Mouse (Mus musculus) forebrain, embryonic 11.5 days (tissue): ENCODE data around the gene Vegfa. TPM values are rescaled to one million over a fixed set of nuclear protein-coding genes. Genes with fewer than 3 reads are reported as not detected.

Experiments
- ATAC-seq: fragments of 200-750 bp; cut with Nextera tagmentation; replicated peaks from 2 replicates; pipeline ENCODE4 v1.8.0; 2017; ENCODE audit warnings: moderate TSS enrichment; ENCODE audit not compliant: low FRiP score
- DNase-seq: peaks from one replicate; pipeline ENCODE4 v3.0.0-alpha.2; 2017; ENCODE audit warnings: low spot score
- H3K27ac ChIP-seq: fragments of 300-500 bp; sonication (generic); 2 replicates; pipeline ENCODE4 v1.5.1; 2014; ENCODE audit warnings: low read depth, low read length
- H3K27me3 ChIP-seq: fragments of 300-500 bp; sonication (generic); 2 replicates; pipeline ENCODE4 v1.6.1; 2014; ENCODE audit warnings: mild to moderate bottlenecking, low read length, mixed read lengths; ENCODE audit not compliant: control insufficient read depth, insufficient read depth
- H3K36me3 ChIP-seq: fragments of 300-500 bp; sonication (generic); 2 replicates; pipeline ENCODE4 v1.6.1; 2014; ENCODE audit warnings: mild to moderate bottlenecking, low read length, moderate library complexity, mixed read lengths; ENCODE audit not compliant: control insufficient read depth, insufficient read depth
- H3K4me1 ChIP-seq: fragments of 300-500 bp; sonication (generic); replicated peaks from 2 replicates; pipeline ENCODE4 v1.6.1; 2014; ENCODE audit warnings: low read length, mixed read lengths; ENCODE audit not compliant: control insufficient read depth, insufficient read depth
- H3K4me2 ChIP-seq: fragments of 300-500 bp; sonication (generic); 2 replicates; pipeline ENCODE4 v1.6.1; 2014; ENCODE audit warnings: low read depth, mild to moderate bottlenecking, low read length, moderate library complexity, mixed read lengths; ENCODE audit not compliant: severe bottlenecking
- H3K4me3 ChIP-seq: fragments of 300-500 bp; sonication (generic); 2 replicates; pipeline ENCODE4 v1.5.1; 2014; ENCODE audit warnings: low read depth, low read length
- H3K9ac ChIP-seq: fragments of 300-500 bp; sonication (generic); 2 replicates; pipeline ENCODE4 v1.6.1; 2014; ENCODE audit warnings: low read length
- H3K9me3 ChIP-seq: fragments of 300-500 bp; sonication (generic); 2 replicates; pipeline ENCODE4 v1.6.1; 2016; ENCODE audit warnings: low read length, mixed read lengths; ENCODE audit not compliant: control insufficient read depth
- WGBS: fragments of 180-500 bp; shearing (Covaris S2); extraction: QIAGEN DNeasy Blood & Tissue Kit; methylation state at CpG from one replicate; pipeline ENCODE4 v1.1.7; 2014; 5-methylcytosine and 5-hydroxymethylcytosine counted together
- polyA plus RNA-seq: library from polyadenylated mRNA; unstranded; fragments of >200 nt; fragmentation: Nextera tagmentation; extraction: Ambion mirVana; gene quantifications from 2 replicates; pipeline ENCODE4 v1.2.1, GENCODE M21; 2014

Vegfa gene
- polyA plus RNA-seq, 1 experiment from 2014 or later: 2.9 TPM

GRCm38 (mm10) chr17:46010462-46010861 lies 21.7 kb downstream of the Vegfa start:
- H3K36me3 ChIP-seq: no peaks in the 10 kb centered on the region
- H3K27me3 ChIP-seq: no peaks in the 10 kb centered on the region
- H3K27ac ChIP-seq: no peak overlapping the region
- WGBS: 93% methylated on average over 6 of the region's 6 CpGs
- ATAC-seq (no peak), DNase-seq (no peak)
- no peaks in the 10 kb centered on the region for H3K4me1 ChIP-seq
- no peak overlapping the region for H3K9ac ChIP-seq
- H3K4me3 ChIP-seq: no peak overlapping the region
- H3K4me2 ChIP-seq: no peak overlapping the region
- H3K9me3 ChIP-seq: no peaks in the 10 kb centered on the region

- WGBS: 77% methylated on average over 7 of the region's 7 CpGs
- Histone ChIP-seq H3K9ac (no peak overlapping the region), H3K4me1 (no peaks in the 10 kb centered on the region), H3K4me2 (no peak overlapping the region), H3K36me3 (no peaks in the 10 kb centered on the region), H3K4me3 (no peak overlapping the region), H3K27ac (no peak overlapping the region), H3K9me3 (no peaks in the 10 kb centered on the region), H3K27me3 (no peaks in the 10 kb centered on the region)
- no peak for DNase-seq
- ATAC-seq: no peak
Observed at GRCm38 (mm10) chr17:46009182-46009581, 23.0 kb downstream of the Vegfa start.

GRCm38 (mm10) chr17:46005458-46005857 lies 26.7 kb downstream of the Vegfa start:
- no peaks in the 10 kb centered on the region for H3K4me1 ChIP-seq
- no peaks in the 10 kb centered on the region for H3K36me3 ChIP-seq
- H3K4me2 ChIP-seq: no peak overlapping the region
- H3K4me3 ChIP-seq: no peak overlapping the region
- H3K27ac ChIP-seq: no peak overlapping the region
- no peak overlapping the region for H3K9ac ChIP-seq
- DNase-seq: no peak
- H3K27me3 ChIP-seq: no peaks in the 10 kb centered on the region
- ATAC-seq: no peak
- H3K9me3 ChIP-seq: no peaks in the 10 kb centered on the region
- WGBS: 76% methylated on average over 3 of the region's 3 CpGs

- ATAC-seq (no peak), DNase-seq (no peak)
- Histone ChIP-seq H3K4me1 (no peaks in the 10 kb centered on the region), H3K27me3 (no peaks in the 10 kb centered on the region), H3K36me3 (no peaks in the 10 kb centered on the region), H3K9ac (no peak overlapping the region), H3K9me3 (no peaks in the 10 kb centered on the region), H3K4me3 (no peak overlapping the region), H3K4me2 (no peak overlapping the region), H3K27ac (no peak overlapping the region)
- WGBS: 83% methylated on average over 5 of the region's 5 CpGs
Observed at GRCm38 (mm10) chr17:46004482-46004881, 27.7 kb downstream of the Vegfa start.

- no peak for DNase-seq
- H3K27me3 ChIP-seq: no peaks in the 10 kb centered on the region
- H3K4me3 ChIP-seq: no peak overlapping the region
- no peak overlapping the region for H3K9ac ChIP-seq
- no peaks in the 10 kb centered on the region for H3K36me3 ChIP-seq
- H3K4me1 ChIP-seq: no peaks in the 10 kb centered on the region
- no peak for ATAC-seq
- no peak overlapping the region for H3K27ac ChIP-seq
- H3K4me2 ChIP-seq: no peak overlapping the region
- WGBS: 84% methylated on average over 15 of the region's 15 CpGs
- no peaks in the 10 kb centered on the region for H3K9me3 ChIP-seq
Observed at GRCm38 (mm10) chr17:46003717-46004481, 28.3 kb downstream of the Vegfa start.

- DNase-seq (no peak), ATAC-seq (no peak)
- H3K27me3 ChIP-seq: no peaks in the 10 kb centered on the region
- no peak overlapping the region for H3K4me2 ChIP-seq
- H3K4me1 ChIP-seq: no peaks in the 10 kb centered on the region
- H3K9me3 ChIP-seq: no peaks in the 10 kb centered on the region
- H3K27ac ChIP-seq: no peak overlapping the region
- no peak overlapping the region for H3K4me3 ChIP-seq
- no peaks in the 10 kb centered on the region for H3K36me3 ChIP-seq
- WGBS: 84% methylated on average over 9 of the region's 9 CpGs
- no peak overlapping the region for H3K9ac ChIP-seq
Observed at GRCm38 (mm10) chr17:45999366-45999940, 32.7 kb downstream of the Vegfa start.

GRCm38 (mm10) chr17:45998363-45998762 lies 33.8 kb downstream of the Vegfa start:
- no peak overlapping the region for H3K27ac ChIP-seq
- no peaks in the 10 kb centered on the region for H3K36me3 ChIP-seq
- H3K4me2 ChIP-seq: no peak overlapping the region
- H3K9me3 ChIP-seq: no peaks in the 10 kb centered on the region
- no peak overlapping the region for H3K9ac ChIP-seq
- H3K27me3 ChIP-seq: no peaks in the 10 kb centered on the region
- H3K4me3 ChIP-seq: no peak overlapping the region
- WGBS: 28% methylated on average over 6 of the region's 6 CpGs
- ATAC-seq (no peak), DNase-seq (no peak)
- no peaks in the 10 kb centered on the region for H3K4me1 ChIP-seq

- DNase-seq (no peak), ATAC-seq (no peak)
- Histone ChIP-seq H3K9me3 (no peaks in the 10 kb centered on the region), H3K4me3 (no peak overlapping the region), H3K27ac (no peak overlapping the region), H3K4me2 (no peak overlapping the region), H3K27me3 (no peaks in the 10 kb centered on the region), H3K9ac (no peak overlapping the region), H3K36me3 (no peaks in the 10 kb centered on the region), H3K4me1 (no peaks in the 10 kb centered on the region)
- 88% methylated on average over 9 of the region's 9 CpGs for WGBS
Observed at GRCm38 (mm10) chr17:45996921-45997444, 35.2 kb downstream of the Vegfa start.
